Mouse (Mus musculus) limb, embryonic 14.5 days (tissue): ENCODE measurements around the gene Osbpl9. TPM values are rescaled to one million over a fixed set of nuclear protein-coding genes. Genes with fewer than 3 reads are reported as not detected.

ENCODE experiments used
- ATAC-seq: fragments of 200-750 bp; cut with Nextera tagmentation; 2 replicates; pipeline ENCODE4 v1.8.0; 2017; ENCODE audit warnings: low read depth, moderate number of reproducible peaks, moderate TSS enrichment; ENCODE audit not compliant: low FRiP score
- DNase-seq: peaks from one replicate; pipeline ENCODE4 v3.0.0-alpha.2; 2015; ENCODE audit warnings: low spot score
- H3K27ac ChIP-seq: fragments of 300-500 bp; sonication (generic); replicated peaks from 2 replicates; pipeline ENCODE4 v1.5.1; 2014; ENCODE audit warnings: low read depth, mild to moderate bottlenecking, low read length, moderate library complexity, mixed read lengths
- H3K27me3 ChIP-seq: fragments of 300-500 bp; sonication (generic); 2 replicates; pipeline ENCODE4 v1.6.1; 2014; ENCODE audit warnings: low read length, mixed read lengths; ENCODE audit not compliant: control insufficient read depth, insufficient read depth
- H3K36me3 ChIP-seq: fragments of 300-500 bp; sonication (generic); 2 replicates; pipeline ENCODE4 v1.6.1; 2014; ENCODE audit warnings: mild to moderate bottlenecking, low read length, moderate library complexity, mixed read lengths; ENCODE audit not compliant: control insufficient read depth, insufficient read depth
- H3K4me1 ChIP-seq: fragments of 300-500 bp; sonication (generic); 2 replicates; pipeline ENCODE4 v1.6.1; 2014; ENCODE audit warnings: antibody characterized with exemption, low read length, mixed read lengths; ENCODE audit not compliant: control insufficient read depth, insufficient read depth
- H3K4me2 ChIP-seq: fragments of 300-500 bp; sonication (generic); replicated peaks from 2 replicates; pipeline ENCODE4 v1.6.1; 2014; ENCODE audit warnings: low read depth, mild to moderate bottlenecking, low read length, moderate library complexity; ENCODE audit not compliant: severe bottlenecking
- H3K4me3 ChIP-seq: fragments of 300-500 bp; sonication (generic); replicated peaks from 2 replicates; pipeline ENCODE4 v1.5.1; 2014; ENCODE audit warnings: low read length
- H3K9ac ChIP-seq: fragments of 300-500 bp; sonication (generic); 2 replicates; pipeline ENCODE4 v1.6.1; 2014; ENCODE audit warnings: mild to moderate bottlenecking, low read depth, low read length, moderate library complexity; ENCODE audit not compliant: severe bottlenecking
- H3K9me3 ChIP-seq: fragments of 300-500 bp; sonication (generic); 2 replicates; pipeline ENCODE4 v1.6.1; 2016; ENCODE audit warnings: low read length; ENCODE audit not compliant: control insufficient read depth
- POLR2A ChIP-seq: fragments of 200-500 bp; IDR thresholded peaks from 2 replicates; pipeline ENCODE4 v1.8.0; 2012; ENCODE audit warnings: inconsistent platforms, mild to moderate bottlenecking, moderate library complexity, borderline replicate concordance; ENCODE audit not compliant: insufficient read depth, insufficient read length; ENCODE audit errors: extremely low read depth
- WGBS: fragments of 180-500 bp; shearing (Covaris S2); extraction: QIAGEN DNeasy Blood & Tissue Kit; methylation state at CpG from one replicate; pipeline ENCODE4 v1.1.7; 2014; 5-methylcytosine and 5-hydroxymethylcytosine counted together
- polyA plus RNA-seq, 2 experiments: library from polyadenylated mRNA; depleted of rRNA in 1 of 2; stranded (reverse) in 1 of 2; unstranded in 1 of 2; fragments of >200 nt; fragmentation: Nextera tagmentation in 1 of 2; extraction: Ambion mirVana in 1 of 2; gene quantifications; 2 replicates each; pipeline versions ENCODE4 v1.2.1 to v1.2.3; 2012 to 2014

Osbpl9 gene
- polyA plus RNA-seq, 2 experiments, result 55.6 to 57.8 TPM

GRCm38 (mm10) chr4:109103145-109103883 is 98.8 kb downstream of the Osbpl9 start:
- H3K4me2 ChIP-seq, result no peak overlapping the region
- 80% methylated on average over 9 of the region's 9 CpGs for WGBS
- H3K4me3 ChIP-seq, result no peak overlapping the region
- H3K27ac ChIP-seq, result no peak overlapping the region
- peaks cover 14% of the 10 kb centered on the region; the same call in 1 of the 2 replicates for H3K36me3 ChIP-seq
- TF ChIP-seq POLR2A, result no peak
- H3K27me3 ChIP-seq, result no peaks in the 10 kb centered on the region
- H3K4me1 ChIP-seq, result no peaks in the 10 kb centered on the region
- no peak for DNase-seq
- no peak overlapping the region for H3K9ac ChIP-seq
- no peak for ATAC-seq
- no peaks in the 10 kb centered on the region for H3K9me3 ChIP-seq

GRCm38 (mm10) chr4:109102574-109102973 is 99.5 kb downstream of the Osbpl9 start:
- Histone ChIP-seq H3K4me1 (no peaks in the 10 kb centered on the region), H3K4me2 (no peak overlapping the region), H3K4me3 (no peak overlapping the region), H3K27me3 (no peaks in the 10 kb centered on the region), H3K9ac (no peak overlapping the region), H3K36me3 (peaks cover 14% of the 10 kb centered on the region; the same call in 1 of the 2 replicates), H3K9me3 (no peaks in the 10 kb centered on the region), H3K27ac (no peak overlapping the region)
- 78% methylated on average over 5 of the region's 5 CpGs for WGBS
- no peak for TF ChIP-seq POLR2A
- no peak for DNase-seq
- ATAC-seq, result no peak

GRCm38 (mm10) chr4:109098861-109099260 is 103.2 kb downstream of the Osbpl9 start:
- H3K36me3 ChIP-seq, result peaks cover 22% of the 10 kb centered on the region
- ATAC-seq (no peak), DNase-seq (no peak)
- H3K27me3 ChIP-seq, result no peaks in the 10 kb centered on the region
- no peak overlapping the region for H3K27ac ChIP-seq
- no peak for TF ChIP-seq POLR2A
- no peaks in the 10 kb centered on the region for H3K4me1 ChIP-seq
- H3K9ac ChIP-seq, result no peak overlapping the region
- no peak overlapping the region for H3K4me2 ChIP-seq
- H3K9me3 ChIP-seq, result no peaks in the 10 kb centered on the region
- 97% methylated on average over 3 of the region's 3 CpGs for whole genome bisulfite sequencing
- H3K4me3 ChIP-seq, result no peak overlapping the region

GRCm38 (mm10) chr4:109094269-109094668 is 107.8 kb downstream of the Osbpl9 start:
- 66% methylated on average over 2 of the region's 2 CpGs for WGBS
- ATAC-seq, result no peak
- TF ChIP-seq POLR2A, result no peak
- no peak for DNase-seq
- no peaks in the 10 kb centered on the region for H3K27me3 ChIP-seq
- peaks cover 15% of the 10 kb centered on the region for H3K36me3 ChIP-seq
- H3K4me2 ChIP-seq, result no peak overlapping the region
- no peaks in the 10 kb centered on the region for H3K4me1 ChIP-seq
- no peak overlapping the region for H3K9ac ChIP-seq
- no peak overlapping the region for H3K27ac ChIP-seq
- no peaks in the 10 kb centered on the region for H3K9me3 ChIP-seq
- H3K4me3 ChIP-seq, result no peak overlapping the region

- Histone ChIP-seq H3K9me3 (no peaks in the 10 kb centered on the region), H3K36me3 (peaks cover 15% of the 10 kb centered on the region), H3K4me2 (no peak overlapping the region), H3K27ac (no peak overlapping the region), H3K9ac (no peak overlapping the region), H3K27me3 (no peaks in the 10 kb centered on the region), H3K4me1 (no peaks in the 10 kb centered on the region), H3K4me3 (no peak overlapping the region)
- ATAC-seq, result no peak
- no peak for DNase-seq
- 88% methylated on average over 5 of the region's 5 CpGs for WGBS
- TF ChIP-seq POLR2A, result no peak
These were observed 109.7 kb downstream of the Osbpl9 start for GRCm38 (mm10) chr4:109092344-109092743.

GRCm38 (mm10) chr4:109091241-109091777 is 110.8 kb downstream of the Osbpl9 start:
- H3K27me3 ChIP-seq, result no peaks in the 10 kb centered on the region
- no peak for TF ChIP-seq POLR2A
- H3K4me2 ChIP-seq, result no peak overlapping the region
- DNase-seq (no peak), ATAC-seq (no peak)
- H3K27ac ChIP-seq, result no peak overlapping the region
- no peaks in the 10 kb centered on the region for H3K4me1 ChIP-seq
- no peak overlapping the region for H3K4me3 ChIP-seq
- peaks cover 10% of the 10 kb centered on the region; the same call in 1 of the 2 replicates for H3K36me3 ChIP-seq
- no peak overlapping the region for H3K9ac ChIP-seq
- H3K9me3 ChIP-seq, result no peaks in the 10 kb centered on the region
- 83% methylated on average over 8 of the region's 8 CpGs for WGBS
